Mouse (Mus musculus): ENCODE data around the gene Eif4b.

The Eif4b gene

GRCm38 (mm10) chr15:102073559-102074069 lies at the start of gene Eif4b:
Gene Eif4b, plus strand, starts transcription at chr15:102073773.
- peak; percentile 99 for DNase-seq (ENCODE audit: low spot score in 2 of 2)

GRCm38 (mm10) chr15:102023888-102024287 lies 49.7 kb upstream of the Eif4b start:
- no peak for DNase-seq (ENCODE audit: low spot score in 2 of 2)

GRCm38 (mm10) chr15:102025136-102025872 lies 48.3 kb upstream of the Eif4b start:
- DNase-seq (ENCODE audit: low spot score in 2 of 2), result no peak

DNA sequence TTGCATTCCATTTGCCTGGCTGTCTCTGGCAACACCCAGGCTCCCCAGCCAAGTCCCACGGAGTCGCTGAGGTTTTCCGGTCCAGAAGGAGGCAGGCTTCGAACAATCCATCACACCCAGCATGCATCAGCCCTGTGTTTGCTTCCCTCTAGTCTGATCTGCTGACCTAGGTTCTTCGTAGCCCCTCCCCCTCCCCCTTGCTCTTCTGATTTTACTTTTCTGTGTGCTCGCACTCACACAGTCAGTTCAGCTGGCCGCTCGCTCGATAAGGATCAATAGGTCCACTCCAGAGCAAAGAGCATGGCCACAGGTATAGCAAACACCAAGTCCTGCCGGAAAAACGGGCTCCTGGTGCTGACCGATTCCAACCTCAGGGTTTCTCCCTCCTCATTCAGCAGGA lies 47.1 kb upstream of the Eif4b start:
- DNase-seq (ENCODE audit: low spot score in 2 of 2), result no peak

DNA sequence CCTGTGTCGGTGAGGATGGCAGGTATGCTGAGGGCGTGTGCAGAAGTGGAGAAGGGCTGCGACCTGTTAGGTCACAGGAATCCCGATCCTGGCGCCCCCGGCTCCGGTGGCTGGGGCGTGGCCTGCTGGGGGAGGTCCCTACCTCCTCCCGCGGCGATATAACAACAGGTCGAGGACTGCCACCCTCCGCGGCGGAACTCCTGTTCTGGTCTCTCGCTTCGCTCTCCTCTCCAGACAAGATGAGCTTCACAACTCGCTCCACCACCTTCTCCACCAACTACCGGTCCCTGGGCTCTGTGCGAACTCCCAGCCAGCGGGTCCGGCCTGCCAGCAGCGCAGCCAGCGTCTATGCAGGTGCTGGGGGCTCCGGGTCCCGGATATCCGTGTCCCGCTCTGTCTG lies 45.5 kb upstream of the Eif4b start, which contains the start of gene Krt18:
Gene Krt18, plus strand, starts transcription at position 141 of the 400 bp plus-strand sequence.
- DNase-seq (ENCODE audit: low spot score in 2 of 2), result no peak

DNA sequence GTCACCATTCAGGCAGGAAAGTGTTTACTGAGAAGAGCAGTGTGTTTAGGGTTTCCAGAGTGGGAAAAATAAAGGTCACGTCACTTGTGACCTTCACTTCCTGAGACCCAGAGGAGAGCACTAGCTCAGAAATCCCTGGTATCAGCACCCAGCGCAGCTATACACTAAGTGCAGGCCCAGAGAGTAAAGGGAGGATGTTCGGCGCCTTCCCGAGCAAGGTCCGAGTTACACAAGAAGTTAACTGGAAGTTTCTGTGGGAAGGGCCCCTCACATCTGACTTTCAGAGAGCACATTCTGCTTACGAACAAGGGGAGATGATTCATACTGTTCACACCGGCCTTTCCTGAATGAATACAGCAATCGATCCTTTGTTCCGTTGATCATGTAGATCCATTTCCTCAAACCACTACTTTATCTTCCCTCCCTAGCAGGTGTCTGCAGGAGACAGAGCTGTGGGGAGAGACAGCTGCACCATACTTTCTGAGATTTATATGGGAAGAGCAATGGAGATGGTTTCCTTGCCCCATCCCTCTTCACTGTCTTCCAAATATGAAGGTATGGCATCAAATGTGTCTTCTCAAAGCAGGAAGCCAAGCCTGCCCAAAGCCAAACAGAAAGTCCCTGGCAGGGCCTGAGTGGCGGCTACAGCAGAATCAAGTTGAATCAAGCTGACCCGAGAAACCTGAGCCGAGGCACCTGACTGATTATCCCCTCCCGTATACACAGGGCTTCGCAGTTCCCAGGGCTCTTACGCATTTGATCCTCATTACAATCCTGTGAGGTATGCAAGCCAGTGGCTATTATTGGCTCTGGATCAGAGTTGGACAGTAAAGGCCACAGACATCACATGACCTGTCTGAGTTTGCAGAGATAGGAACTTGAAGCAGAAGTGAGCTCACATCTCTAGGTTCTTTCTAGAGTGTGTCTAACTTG lies 39.2 kb upstream of the Eif4b start:
- DNase-seq (ENCODE audit: low spot score in 2 of 2), result no peak

- no peak for DNase-seq (ENCODE audit: low spot score in 2 of 2)
Observed at GRCm38 (mm10) chr15:102040277-102040676, 33.3 kb upstream of the Eif4b start.

- no peak for DNase-seq (ENCODE audit: low spot score in 2 of 2)
Observed at GRCm38 (mm10) chr15:102041951-102042350, 31.6 kb upstream of the Eif4b start.

- no peak for DNase-seq (ENCODE audit: low spot score in 2 of 2)
Observed at GRCm38 (mm10) chr15:102044745-102045144, 28.8 kb upstream of the Eif4b start.

- DNase-seq (ENCODE audit: low spot score in 2 of 2), result no peak
Observed at GRCm38 (mm10) chr15:102045691-102046090, 27.9 kb upstream of the Eif4b start.

GRCm38 (mm10) chr15:102048006-102048405 lies 25.6 kb upstream of the Eif4b start:
- no peak for DNase-seq (ENCODE audit: low spot score in 2 of 2)

DNA sequence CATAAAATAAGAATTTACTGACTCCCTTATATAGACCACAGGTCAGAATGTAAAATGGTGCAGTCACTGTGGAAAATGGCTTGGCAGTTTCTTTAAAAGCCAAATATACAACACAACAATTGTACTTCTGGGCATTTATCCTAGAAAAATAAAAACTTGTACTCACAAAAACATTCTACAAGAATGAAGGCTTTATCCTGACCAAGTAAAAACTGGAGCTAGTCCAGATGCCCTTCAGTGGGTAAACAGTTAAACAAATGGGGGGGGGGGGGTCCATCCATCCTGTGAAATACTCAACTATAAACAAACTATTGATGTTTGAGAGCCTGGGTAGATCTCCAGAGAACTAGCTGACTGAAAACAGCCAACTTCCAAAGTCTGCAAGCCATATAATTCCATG lies 23.7 kb upstream of the Eif4b start:
- no peak for DNase-seq (ENCODE audit: low spot score in 2 of 2)

GRCm38 (mm10) chr15:102051920-102052683 lies 21.5 kb upstream of the Eif4b start:
- DNase-seq (ENCODE audit: low spot score in 2 of 2), result no peak

GRCm38 (mm10) chr15:102056495-102057174 lies 16.9 kb upstream of the Eif4b start:
- DNase-seq (ENCODE audit: low spot score in 2 of 2), result no peak

DNA sequence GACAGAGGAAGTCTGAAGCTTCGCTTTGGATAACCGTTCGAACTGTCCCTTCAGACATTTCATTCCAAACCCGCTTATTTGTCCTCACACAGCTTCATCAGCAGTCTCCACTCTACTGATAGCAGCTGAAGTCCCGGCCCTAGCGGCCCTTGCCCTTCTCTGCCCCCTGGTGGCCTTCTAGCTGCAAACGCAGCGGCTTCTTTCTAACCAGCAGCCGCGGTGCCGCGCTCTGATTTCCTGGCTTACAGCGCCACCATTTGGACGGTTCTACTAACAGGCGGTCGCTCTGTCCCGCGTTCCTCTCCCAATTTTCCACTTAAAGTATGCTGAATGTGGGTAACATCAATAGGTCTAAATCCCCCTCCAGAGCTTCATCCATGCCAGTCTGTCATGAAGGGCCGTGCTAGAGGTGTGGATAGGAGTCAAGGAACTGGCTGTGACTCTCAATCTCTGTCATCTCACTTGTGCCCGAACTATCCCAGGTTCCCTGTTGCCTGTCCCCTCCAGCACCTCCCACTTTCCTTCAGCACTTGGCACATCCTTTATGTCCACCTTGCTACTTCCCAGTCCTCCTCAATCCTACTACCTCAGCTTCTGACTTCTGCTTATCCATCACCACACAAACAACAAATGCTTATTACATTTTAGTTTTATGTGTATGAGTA lies 7.8 kb upstream of the Eif4b start:
- DNase-seq (ENCODE audit: low spot score in 2 of 2), result peak; percentile 88 to 96

GRCm38 (mm10) chr15:102070476-102071467 lies 2.8 kb upstream of the Eif4b start:
- DNase-seq (ENCODE audit: low spot score in 2 of 2), result no peak

- no peak for DNase-seq (ENCODE audit: low spot score in 2 of 2)
Observed at GRCm38 (mm10) chr15:102072963-102073558, 512 bp upstream of the Eif4b start.

- DNase-seq (ENCODE audit: low spot score in 2 of 2), result peak; percentile 66 to 85
Observed at GRCm38 (mm10) chr15:102074070-102074731, 628 bp downstream of the Eif4b start.

All from spleen, postnatal 4 days (tissue).